Mouse (Mus musculus) retina, postnatal 7 days (tissue): Measurements from ENCODE around the gene Bcl2a1c.
"Not testable (repeated sequence)": the region's sequence is repeated elsewhere in the genome, so short reads cannot be mapped to it uniquely, and the experiment has no call there.

Experiments
- DNase-seq: peaks from one replicate; pipeline ENCODE4 v3.0.0-alpha.2; 2012; ENCODE audit warnings: low read depth, low spot score

Gene Bcl2a1c

DNA sequence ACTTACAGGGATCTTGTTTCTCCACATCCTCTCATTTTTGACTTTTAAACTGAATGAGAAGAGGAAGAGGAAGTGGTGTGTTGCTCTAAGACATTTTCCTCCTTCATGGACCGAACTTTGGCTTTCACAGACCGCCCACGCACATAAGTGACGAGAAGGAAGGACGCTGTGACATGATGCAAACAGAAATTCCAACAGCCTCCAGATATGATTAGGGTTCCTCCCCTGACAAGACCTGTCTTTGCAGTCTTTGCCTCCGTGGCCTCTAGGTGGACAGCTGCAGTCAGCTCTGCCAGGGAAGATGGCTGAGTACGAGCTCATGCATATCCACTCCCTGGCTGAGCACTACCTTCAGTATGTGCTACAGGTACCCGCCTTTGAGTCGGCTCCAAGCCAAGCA is at the start of gene Bcl2a1c:
Gene Bcl2a1c, plus strand, starts transcription at position 281 of the 400 bp plus-strand sequence.
- DNase-seq = not testable (repeated sequence)

DNA sequence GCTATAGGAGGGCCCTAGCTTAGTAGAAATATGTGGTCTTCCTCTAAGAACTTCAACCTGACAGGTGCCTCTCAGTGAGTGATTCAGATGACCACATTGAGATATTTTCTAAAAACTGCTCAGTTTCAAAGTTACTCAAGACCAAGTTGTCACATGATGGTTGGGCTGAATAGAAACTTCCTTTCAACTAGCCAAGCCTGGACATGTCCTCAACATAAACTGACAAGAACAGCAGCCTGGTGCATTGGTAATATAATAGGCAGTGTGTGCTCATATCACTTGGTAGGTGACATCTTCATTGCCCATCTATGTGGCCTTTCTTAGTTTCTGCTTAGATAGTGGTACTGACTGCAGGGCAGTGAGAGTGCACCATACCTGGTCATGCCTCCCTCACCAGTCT is 24.0 kb upstream of the Bcl2a1c start:
- DNase-seq = not testable (repeated sequence)

DNA sequence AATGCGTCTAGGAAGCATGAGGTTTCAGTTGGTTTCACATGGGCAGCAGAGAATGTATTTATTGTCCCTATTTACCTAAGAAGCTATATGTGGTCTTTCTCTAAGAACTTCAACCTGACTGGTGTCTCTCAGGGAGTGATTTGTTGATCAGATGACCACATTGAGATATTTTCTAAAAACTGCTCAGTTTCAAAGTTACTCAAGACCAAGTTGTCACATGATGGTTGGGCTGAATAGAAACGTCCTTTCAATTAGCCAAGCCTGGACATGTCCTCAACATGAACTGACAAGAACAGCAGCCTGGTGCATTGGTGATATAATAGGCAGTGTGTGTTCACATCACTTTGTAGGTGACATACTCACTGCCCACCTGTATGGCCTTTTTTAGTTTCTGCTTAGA is 18.2 kb upstream of the Bcl2a1c start:
- DNase-seq = not testable (repeated sequence)

GRCm38 (mm10) chr9:114318021-114318420 is 11.9 kb upstream of the Bcl2a1c start:
- peak; percentile 44 for DNase-seq

DNA sequence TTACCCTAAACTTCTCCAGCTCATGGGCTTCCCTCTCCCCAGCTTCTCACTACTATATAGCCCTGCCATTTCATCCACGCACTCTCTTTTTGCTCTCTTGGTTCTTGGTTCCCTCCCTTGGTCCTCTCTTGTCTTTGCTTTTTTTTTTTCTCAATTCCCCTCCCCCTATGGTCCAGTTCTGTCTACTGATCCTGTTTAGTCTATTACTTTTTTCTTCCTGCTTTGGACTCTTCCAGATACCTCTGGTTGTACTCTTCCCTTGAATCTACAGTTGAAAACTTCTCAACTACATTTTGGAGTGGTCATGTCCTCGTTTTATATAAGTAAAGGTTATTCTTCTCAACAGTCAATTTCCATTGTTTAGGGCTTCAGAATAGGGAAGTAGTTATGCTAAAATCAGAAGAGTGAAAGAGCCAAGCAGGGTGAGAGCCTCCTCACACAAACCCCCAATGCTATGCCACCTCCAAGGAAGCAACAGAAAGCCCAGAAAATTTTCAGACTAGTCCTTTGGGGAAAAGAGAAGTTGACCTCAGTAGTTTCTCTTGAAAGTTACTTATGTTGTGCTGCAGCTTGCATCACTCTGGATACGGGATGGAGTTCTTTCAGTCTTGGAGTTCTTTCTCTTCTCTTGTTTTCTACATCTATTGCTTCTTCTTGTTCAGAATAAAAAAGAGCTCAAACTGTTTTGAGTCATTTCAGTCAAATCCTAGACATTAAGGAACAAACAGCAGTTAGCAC is 3.8 kb upstream of the Bcl2a1c start:
- DNase-seq = no peak

- not testable (repeated sequence) for DNase-seq
Observed at GRCm38 (mm10) chr9:114328332-114328731, 1.6 kb upstream of the Bcl2a1c start.

DNA sequence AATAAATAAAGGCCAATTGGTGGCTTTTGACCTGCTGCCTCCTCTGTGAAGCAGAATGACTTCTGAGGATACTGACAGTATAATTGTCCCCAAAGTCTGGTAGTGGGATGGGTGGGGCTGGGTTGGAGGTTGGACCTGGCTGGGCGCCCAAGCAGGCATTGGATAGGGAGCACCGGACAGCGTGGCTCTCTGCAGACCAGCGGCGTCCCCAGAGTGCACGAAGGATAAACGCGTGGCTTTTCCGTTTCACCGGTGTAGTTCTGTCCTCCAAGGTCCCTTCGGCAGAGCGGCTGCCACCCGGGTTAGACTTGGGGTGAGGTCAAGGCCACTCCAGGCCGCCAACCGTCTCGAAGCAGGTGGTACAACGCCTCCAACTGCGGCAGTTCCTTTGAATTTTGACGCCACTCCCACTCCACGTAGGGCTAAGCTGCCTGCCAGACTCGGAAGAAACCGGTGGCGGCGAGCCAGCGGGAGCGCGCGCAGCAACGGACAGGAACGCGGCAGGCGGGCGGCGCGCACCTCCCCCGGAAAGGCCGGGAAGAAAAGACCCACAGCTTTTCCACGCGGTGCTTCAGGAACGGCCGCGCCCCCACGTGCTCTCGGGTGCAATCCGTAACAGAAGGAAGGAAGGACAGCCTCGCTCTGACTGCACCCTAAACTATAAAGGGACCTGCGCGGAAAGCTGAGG is 38.0 kb downstream of the Bcl2a1c start:
- peak; percentile 46 for DNase-seq

- DNase-seq = no peak
Observed at GRCm38 (mm10) chr9:114368471-114368858, 38.5 kb downstream of the Bcl2a1c start.

DNA sequence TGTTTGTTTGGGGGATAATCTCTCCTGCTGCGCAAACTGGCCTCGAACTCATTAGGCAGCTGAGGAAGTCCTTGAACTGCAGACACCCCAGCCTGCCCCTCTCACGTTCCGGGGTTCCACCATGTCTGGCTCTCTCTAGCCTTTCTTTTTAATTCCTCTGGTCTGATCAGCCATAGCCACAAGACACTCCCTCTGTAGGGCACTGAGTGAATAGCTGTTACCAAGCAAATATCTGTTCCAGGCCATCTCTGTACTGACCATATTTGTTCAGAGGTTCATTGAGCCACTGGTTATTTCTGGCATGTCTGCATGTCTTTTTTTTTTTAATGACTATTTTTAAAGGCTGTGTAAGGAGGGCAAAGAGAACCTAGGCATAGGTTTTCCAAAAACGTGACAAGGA is 39.5 kb downstream of the Bcl2a1c start:
- not testable (repeated sequence) for DNase-seq

DNA sequence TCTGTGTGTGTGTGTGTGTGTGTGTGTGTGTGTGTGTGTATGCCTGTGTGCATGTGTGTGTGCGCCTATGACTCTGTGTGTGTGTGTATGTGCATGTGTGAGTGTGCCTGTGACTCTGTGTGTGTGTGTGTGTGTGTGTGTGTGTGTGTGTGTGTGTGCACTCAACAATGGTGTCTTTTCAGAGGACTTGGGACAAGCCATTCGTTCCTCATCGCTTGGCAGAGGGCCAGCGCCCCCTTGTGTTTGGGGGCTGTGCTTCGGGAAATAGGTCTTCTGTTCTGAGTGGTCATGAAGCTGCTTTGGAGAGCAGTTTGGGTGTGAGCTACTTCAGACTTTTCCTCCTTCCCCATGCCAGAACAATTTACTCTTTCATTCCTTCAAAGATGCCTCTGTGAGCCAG is 41.8 kb downstream of the Bcl2a1c start:
- DNase-seq = not testable (repeated sequence)

DNA sequence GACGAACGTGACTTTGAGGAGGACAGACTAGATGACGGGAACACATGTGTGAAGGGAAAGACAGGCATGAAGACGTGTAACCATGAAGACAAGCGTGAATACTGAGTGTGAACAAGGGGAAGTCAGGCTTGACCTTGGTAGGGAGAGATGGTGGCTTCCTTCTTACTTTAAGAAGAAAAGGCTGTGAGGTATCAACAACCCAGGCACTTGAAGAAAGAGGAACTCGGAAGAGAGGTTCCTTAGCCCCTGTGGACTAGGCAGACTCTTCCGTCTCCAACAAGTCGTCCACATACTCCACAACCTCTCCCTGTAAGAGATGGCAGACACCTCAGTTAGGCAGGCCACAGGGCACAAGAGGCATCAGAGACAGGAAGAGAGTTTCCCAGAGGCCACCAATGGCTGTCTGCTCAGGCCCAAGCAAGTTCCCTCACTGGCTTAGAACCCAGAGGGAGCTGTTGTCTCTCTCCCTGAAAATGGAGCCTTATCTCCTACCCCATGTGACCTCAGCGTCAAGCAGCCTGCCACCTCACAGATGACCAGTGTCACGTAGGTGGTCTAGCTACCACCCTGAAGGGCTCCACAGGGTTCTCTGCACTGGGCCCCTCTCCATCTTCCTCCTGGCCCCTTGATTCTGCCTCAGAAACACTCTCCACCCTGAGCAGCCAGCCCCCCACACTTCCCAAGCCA is 45.5 kb downstream of the Bcl2a1c start:
- no peak for DNase-seq

GRCm38 (mm10) chr9:114377168-114377567 is 47.2 kb downstream of the Bcl2a1c start:
- DNase-seq = no peak

GRCm38 (mm10) chr9:114379871-114380270 is 49.9 kb downstream of the Bcl2a1c start:
- no peak for DNase-seq
